ENCODE assay signal across 8 mouse cellular contexts in genomic region chr13:55329683-55330566, GRCm38 (mm10). TPM values are rescaled to one million over a fixed set of nuclear protein-coding genes. Genes with fewer than 3 reads are reported as not detected.
DNase-seq lines count a peak whose midpoint lies in the region; ATAC-seq and TF ChIP-seq lines count a peak whose summit lies in the region.

Gene Mxd3, minus strand, starts transcription at chr13:55329823.

- TF ChIP-seq CTCF in lung, embryonic 14.5 days (IDR thresholded peaks at IDR 0.05; ENCODE audit: low read depth) = no peak

- DNase-seq in ES-CJ7 (ENCODE audit: low read depth, low spot score) = peak; percentile 90
- DNase-seq in c-Kit-positive CD71-positive TER-119-negative erythroid progenitor cells, embryonic 14.5 days (ENCODE audit: low read depth) = peak; percentile 84
- peak; percentile 97 for DNase-seq in forebrain, embryonic 11.5 days (ENCODE audit: low spot score)
- DNase-seq in heart, postnatal 10 days = peak; percentile 89 to 90
- peak; percentile 89 to 93 for DNase-seq in kidney, postnatal 4 days
- peak; percentile 96 for DNase-seq in lung, embryonic 14.5 days
- peak; percentile 74 to 82 for DNase-seq in thymus, adult 18-20 months

- H3K4me2 ChIP-seq in forebrain, embryonic 11.5 days (ENCODE audit: low read depth, low read length, severe bottlenecking) = peak within 1 kb of the TSS; percentile 70
- peak within 1 kb of the TSS; percentile 90 for H3K4me2 ChIP-seq in lung, embryonic 14.5 days

- H3K27ac ChIP-seq in forebrain, embryonic 11.5 days (ENCODE audit: low read depth, low read length) = peak within 1 kb of the TSS; percentile 96
- H3K27ac ChIP-seq in lung, embryonic 14.5 days (ENCODE audit: low read depth) = peak within 1 kb of the TSS; percentile 95

- H3K4me1 ChIP-seq in forebrain, embryonic 11.5 days (replicated peaks; ENCODE audit: control insufficient read depth, insufficient read depth, low read length) = peaks cover 7% of the 10 kb centered on the region
- peaks cover 8% of the 10 kb centered on the region for H3K4me1 ChIP-seq in lung, embryonic 14.5 days (ENCODE audit: insufficient read depth)

- peak within 1 kb of the TSS; percentile 67 for H3K4me3 ChIP-seq in forebrain, embryonic 11.5 days (ENCODE audit: low read depth, low read length)
- peak within 1 kb of the TSS; percentile 65 for H3K4me3 ChIP-seq in lung, embryonic 14.5 days (ENCODE audit: low read depth, low read length)

- no peaks in the 10 kb centered on the region for H3K9me3 ChIP-seq in forebrain, embryonic 11.5 days (ENCODE audit: control insufficient read depth, low read length)
- no peaks in the 10 kb centered on the region for H3K9me3 ChIP-seq in lung, embryonic 14.5 days (ENCODE audit: low read depth, low read length)

- intact Hi-C loops in heart, postnatal 10 days (cut with DNase I) = loop anchor here (2.0 kb wide), 1 partner anchor 31 kb away; no protein-coding TSS in a partner anchor

- WGBS in forebrain, embryonic 11.5 days = under 1% methylated on average over 72 of the region's 82 CpGs
- WGBS in lung, embryonic 14.5 days = under 1% methylated on average over 81 of the region's 82 CpGs

- peak; percentile 85 for ATAC-seq in forebrain, embryonic 11.5 days (replicated peaks; ENCODE audit: low FRiP score)
- peak; percentile 89 for ATAC-seq in lung, embryonic 14.5 days (ENCODE audit: insufficient read depth)
- ATAC-seq in neutrophil, adult 5-6 weeks (ENCODE audit: extremely low read depth, insufficient number of reproducible peaks, low FRiP score, poor library complexity, severe bottlenecking) = peak; percentile 43

- H3K36me3 ChIP-seq in forebrain, embryonic 11.5 days (ENCODE audit: control insufficient read depth, insufficient read depth, low read length) = peaks cover 9% of the 10 kb centered on the region
- H3K36me3 ChIP-seq in lung, embryonic 14.5 days (ENCODE audit: insufficient read depth) = peaks cover 24% of the 10 kb centered on the region

- H3K9ac ChIP-seq in forebrain, embryonic 11.5 days (ENCODE audit: low read length) = peak within 1 kb of the TSS; percentile 82
- peak within 1 kb of the TSS; percentile 70 for H3K9ac ChIP-seq in lung, embryonic 14.5 days

- no peaks in the 10 kb centered on the region for H3K27me3 ChIP-seq in forebrain, embryonic 11.5 days (ENCODE audit: control insufficient read depth, insufficient read depth, low read length)
- no peaks in the 10 kb centered on the region for H3K27me3 ChIP-seq in lung, embryonic 14.5 days (ENCODE audit: insufficient read depth, low read length)

RNA-seq across cellular contexts. Expression of gene Mxd3, which starts in this region (rescaled TPM):
- 37.2 and 42.2 TPM in 2 replicates for polyA plus RNA-seq in forebrain, embryonic 11.5 days (2014; fragmentation: Nextera tagmentation; extraction: Ambion mirVana)
- total RNA-seq in heart, postnatal 10 days (2021) = 1 to 10 TPM; 7.0 to 7.3 TPM
- 45.6 and 46.2 TPM in 2 replicates for polyA plus RNA-seq in lung, embryonic 14.5 days (2014; fragmentation: Nextera tagmentation; extraction: Ambion mirVana)
- 0.61 and 1.7 TPM in 2 replicates for total RNA-seq in neutrophil, adult 5-6 weeks (2017)

Comparison
In these comparisons a context has a peak if more than half of its experiments do, and no peak if none do; other contexts are left out.
1. Peak in every context shown above with its lines: DNase-seq, ATAC-seq, H3K4me3 ChIP-seq and H3K27ac ChIP-seq.